Mouse (Mus musculus) adrenal gland, postnatal 25 days (tissue): ENCODE results near the gene Sin3b. TPM values are rescaled to one million over a fixed set of nuclear protein-coding genes. Genes with fewer than 3 reads are reported as not detected.

Experiments
- DNase-seq: peaks from one replicate; pipeline ENCODE4 v3.0.0; 2021; ENCODE audit warnings: mixed read lengths
- microRNA-seq, 2 experiments: library from miRNA; unstranded; fragments of <30 nt; microRNA quantifications; one replicate each; pipeline ENCODE4 v1.2.0; 2021
- total RNA-seq: library from RNA; stranded (reverse); gene quantifications from 2 replicates; pipeline ENCODE4 v1.2.3, GENCODE M21; 2021

Gene Sin3b
- total RNA-seq, 1 experiment from 2014 or later, result 274 TPM

- no peak for DNase-seq
Measured at GRCm38 (mm10) chr8:72753781-72754180, 30.7 kb downstream of the Sin3b start.

DNA sequence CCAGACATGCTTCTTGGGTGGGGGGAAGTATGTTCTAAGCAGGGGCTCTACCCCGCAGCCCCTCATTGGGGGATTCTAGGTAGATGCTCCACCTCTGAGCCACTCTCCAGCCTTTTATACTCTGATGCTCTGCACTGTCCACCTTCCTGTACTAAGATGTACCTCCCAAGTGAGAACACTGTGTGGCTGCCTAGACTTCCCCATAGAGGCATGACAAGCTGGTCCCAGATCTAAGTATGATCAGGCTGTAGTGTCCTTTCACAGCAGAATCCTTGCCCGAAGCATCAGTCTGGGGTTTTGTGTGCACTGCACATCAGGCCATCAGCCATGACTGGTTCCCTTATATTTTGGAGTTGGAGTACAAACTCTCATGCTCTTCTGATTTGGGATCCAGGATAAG is 32.9 kb downstream of the Sin3b start:
- DNase-seq, result no peak

DNA sequence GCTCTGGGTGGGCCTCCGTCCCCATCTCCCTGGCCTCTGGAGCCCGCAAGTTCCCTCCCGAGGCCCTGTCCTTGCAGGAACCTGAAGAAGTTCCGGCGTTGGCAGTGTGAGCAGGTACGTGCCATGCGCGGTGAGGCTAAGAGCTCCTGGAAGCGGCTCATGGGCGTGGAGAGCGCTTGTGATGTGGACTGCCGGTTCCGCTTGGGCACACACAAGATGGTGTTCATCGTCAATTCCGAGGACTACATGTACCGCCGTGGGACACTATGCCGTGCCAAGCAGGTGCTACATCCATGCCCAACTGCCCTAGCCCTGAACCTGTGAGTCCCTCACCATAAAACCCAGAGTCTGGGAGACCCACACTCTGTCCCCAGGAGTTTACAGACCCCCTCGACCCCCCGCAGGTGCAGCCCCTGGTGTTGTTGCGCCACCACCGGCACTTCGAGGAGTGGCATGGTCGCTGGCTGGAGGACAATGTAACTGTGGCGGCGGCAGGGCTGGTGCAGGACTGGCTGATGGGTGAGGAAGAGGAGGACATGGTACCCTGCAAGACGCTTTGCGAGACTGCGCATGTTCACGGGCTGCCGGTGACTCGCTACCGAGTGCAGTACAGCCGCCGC is 33.8 kb downstream of the Sin3b start:
- DNase-seq, result no peak

- DNase-seq, result no peak
Measured at GRCm38 (mm10) chr8:72757426-72758195, 34.5 kb downstream of the Sin3b start.

DNA sequence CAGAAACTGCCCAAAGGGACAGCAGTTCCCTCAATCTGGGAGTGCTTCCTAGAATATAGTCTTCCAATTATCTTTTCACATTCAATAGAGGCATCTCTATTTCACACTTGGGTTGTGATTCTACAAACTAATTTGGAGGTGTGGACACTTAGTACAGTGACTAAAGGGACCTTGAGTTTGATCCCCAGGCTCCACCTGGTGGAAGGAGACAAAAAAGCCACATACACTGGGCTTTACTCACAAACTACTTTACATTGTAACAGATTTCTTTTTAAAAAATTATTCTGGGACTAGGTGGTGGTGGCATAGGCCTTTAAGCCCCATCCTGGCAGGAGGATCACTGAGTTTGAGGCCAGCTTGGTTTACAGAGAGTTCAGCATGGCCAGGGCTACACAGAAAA is 35.2 kb downstream of the Sin3b start:
- DNase-seq, result no peak

- no peak for DNase-seq
Measured at GRCm38 (mm10) chr8:72760216-72760615, 37.1 kb downstream of the Sin3b start.

DNA sequence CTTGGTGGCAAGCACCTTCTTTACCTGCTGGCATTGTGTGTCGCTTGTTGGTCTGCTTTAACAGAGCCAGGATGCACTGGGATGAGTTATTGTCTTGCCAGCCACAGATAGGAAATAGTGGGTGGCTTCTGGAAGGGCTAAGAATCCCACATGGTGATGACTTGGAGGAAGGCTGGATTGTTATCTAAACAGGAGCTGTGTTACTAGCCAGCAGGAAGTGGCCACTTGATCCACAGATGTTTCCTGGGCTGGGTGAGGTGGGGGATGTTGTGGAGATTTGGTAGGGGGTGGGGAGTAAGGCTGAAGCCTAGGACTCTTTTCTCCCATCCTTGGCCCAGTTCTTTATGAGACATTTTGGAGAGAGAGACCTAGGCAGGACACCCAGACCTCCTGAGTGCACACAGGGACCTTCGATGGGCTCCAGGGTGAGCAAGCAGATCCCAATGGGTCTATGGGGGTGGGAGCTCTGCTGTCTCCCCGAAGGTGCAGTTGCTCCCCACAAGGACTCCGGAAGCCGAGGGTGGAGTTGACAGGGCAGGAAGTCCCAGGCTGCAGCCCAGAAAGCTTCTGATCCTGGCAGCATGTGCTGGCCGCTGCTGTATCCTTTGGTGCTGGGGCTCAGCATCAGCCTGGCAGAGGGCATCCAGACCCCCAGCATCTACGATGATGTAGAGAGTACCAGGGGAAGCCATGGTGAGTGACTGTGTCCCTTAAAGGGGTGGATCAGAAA is 38.4 kb downstream of the Sin3b start, which contains the start of gene F2rl3:
Gene F2rl3 (plus strand): TSS at position 559 of the 730 bp plus-strand sequence.
- DNase-seq, result no peak

DNA sequence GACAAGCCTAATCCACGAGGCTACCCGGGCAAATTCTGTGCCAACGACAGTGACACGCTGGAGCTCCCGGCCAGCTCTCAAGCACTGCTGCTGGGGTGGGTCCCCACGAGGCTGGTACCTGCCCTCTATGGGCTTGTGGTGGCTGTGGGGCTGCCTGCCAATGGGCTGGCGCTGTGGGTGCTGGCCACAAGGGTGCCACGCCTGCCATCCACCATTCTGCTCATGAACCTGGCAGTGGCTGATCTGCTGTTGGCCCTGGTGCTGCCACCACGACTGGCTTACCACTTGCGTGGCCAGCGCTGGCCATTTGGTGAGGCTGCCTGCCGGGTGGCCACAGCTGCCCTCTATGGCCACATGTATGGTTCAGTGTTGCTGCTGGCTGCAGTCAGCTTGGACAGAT is 39.2 kb downstream of the Sin3b start:
- DNase-seq, result no peak

- no peak for DNase-seq
Measured at GRCm38 (mm10) chr8:72765696-72766095, 42.6 kb downstream of the Sin3b start.

DNA sequence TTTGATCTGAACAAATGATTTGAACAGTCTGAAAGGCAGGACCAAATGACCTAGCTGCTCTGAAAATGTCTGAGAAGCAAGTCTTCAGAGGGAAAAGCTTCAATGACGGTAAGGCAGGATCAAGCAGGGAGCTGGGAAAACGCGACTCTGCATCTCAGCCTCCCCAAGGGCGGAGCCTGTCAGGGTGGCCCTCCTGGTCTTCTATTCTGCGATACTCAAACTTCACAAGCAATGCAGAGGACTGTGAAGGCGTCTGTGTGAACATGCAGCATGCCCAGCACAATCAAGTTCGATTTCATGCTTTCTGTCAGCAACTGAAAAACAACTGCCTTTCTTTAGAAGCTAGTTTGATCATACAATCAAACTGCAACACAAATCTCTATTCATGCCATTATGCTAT is 43.7 kb downstream of the Sin3b start:
- no peak for DNase-seq

DNA sequence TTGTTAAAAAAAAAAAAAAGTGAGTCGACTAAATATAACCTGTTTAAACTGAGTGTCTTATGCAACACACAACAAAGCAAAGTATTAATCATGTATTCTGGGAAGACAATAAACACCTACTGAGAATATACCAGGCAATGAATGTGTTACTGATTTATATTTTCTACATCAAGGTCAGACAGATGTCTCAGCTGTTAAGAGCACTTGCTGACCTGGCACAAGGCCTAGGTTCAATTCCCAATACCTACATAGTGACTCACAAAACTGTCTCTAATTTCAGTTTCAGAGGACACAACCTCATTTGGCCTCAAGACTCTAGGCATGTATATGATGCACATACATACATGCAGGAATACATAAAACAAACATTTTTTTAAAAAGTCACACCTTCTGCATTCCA is 54.7 kb downstream of the Sin3b start:
- DNase-seq, result no peak

- no peak for DNase-seq
Measured at GRCm38 (mm10) chr8:72780644-72781043, 57.6 kb downstream of the Sin3b start.

GRCm38 (mm10) chr8:72801583-72801982 is 78.5 kb downstream of the Sin3b start:
- no peak for DNase-seq

Small RNA genes within 50 kb of the gene (microRNA-seq; reads per million reads assigned to microRNA genes)
- 0 reads per million in 2 experiments for gene Gm26237

Other genes with a start within 250 kb of the Sin3b start
- 59.1 and 76.4 TPM in 2 replicates for gene Cherp, start 248.1 kb upstream of the Sin3b start, total RNA-seq
- gene Slc35e1, start 230.7 kb upstream of the Sin3b start, total RNA-seq, result 36.2 and 37.2 TPM in 2 replicates
- 9.2 and 10.0 TPM in 2 replicates for gene Med26, start 175.0 kb upstream of the Sin3b start, total RNA-seq
- gene Smim7, start 152.2 kb upstream of the Sin3b start, total RNA-seq, result 103 and 131 TPM in 2 replicates
- 7.5 and 11.7 TPM in 2 replicates for gene Tmem38a, start 151.2 kb upstream of the Sin3b start, total RNA-seq
- gene Nwd1, start 76.6 kb upstream of the Sin3b start, total RNA-seq, result 0.21 and 0.33 TPM in 2 replicates
- 3.3 and 3.4 TPM in 2 replicates for gene F2rl3, start 38.6 kb downstream of the Sin3b start, total RNA-seq